Mouse (Mus musculus): ENCODE data around the gene Ubtf. TPM values are rescaled to one million over a fixed set of nuclear protein-coding genes. Genes with fewer than 3 reads are reported as not detected.

Ubtf gene
- 89.6 TPM for polyA plus RNA-seq (2015; fragmentation: Illumina TruSeq; extraction: RNeasy Lipid Tissue Mini Kit (QIAGEN cat#74804); ENCODE audit: low read depth, low replicate concordance)

GRCm38 (mm10) chr11:102319410-102319792 lies at the start of gene Ubtf:
Gene Ubtf (minus strand): TSS chr11:102319742.

DNA sequence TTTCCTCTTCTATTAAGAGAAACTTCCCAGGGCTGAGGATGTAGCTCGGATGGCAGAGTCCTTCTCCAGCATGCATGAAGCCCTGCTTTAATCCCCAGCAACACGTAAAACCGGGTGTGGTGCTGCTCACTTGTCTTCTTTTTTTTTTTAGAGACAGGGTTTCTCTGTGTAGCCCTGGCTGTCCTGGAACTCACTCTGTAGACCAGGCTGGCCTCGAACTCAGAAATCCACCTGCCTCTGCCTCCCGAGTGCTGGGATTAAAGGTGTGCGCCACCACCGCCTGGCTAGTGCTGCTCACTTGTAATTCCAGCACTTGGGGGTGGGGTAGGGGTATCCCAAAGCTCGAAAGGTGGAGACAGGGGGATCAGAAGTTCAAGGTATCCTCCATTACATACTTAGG lies 46.6 kb upstream of the Ubtf start, which contains the start of gene Slc4a1:
Slc4a1 (minus strand) TSS at position 101 of the 400 bp plus-strand sequence.

DNA sequence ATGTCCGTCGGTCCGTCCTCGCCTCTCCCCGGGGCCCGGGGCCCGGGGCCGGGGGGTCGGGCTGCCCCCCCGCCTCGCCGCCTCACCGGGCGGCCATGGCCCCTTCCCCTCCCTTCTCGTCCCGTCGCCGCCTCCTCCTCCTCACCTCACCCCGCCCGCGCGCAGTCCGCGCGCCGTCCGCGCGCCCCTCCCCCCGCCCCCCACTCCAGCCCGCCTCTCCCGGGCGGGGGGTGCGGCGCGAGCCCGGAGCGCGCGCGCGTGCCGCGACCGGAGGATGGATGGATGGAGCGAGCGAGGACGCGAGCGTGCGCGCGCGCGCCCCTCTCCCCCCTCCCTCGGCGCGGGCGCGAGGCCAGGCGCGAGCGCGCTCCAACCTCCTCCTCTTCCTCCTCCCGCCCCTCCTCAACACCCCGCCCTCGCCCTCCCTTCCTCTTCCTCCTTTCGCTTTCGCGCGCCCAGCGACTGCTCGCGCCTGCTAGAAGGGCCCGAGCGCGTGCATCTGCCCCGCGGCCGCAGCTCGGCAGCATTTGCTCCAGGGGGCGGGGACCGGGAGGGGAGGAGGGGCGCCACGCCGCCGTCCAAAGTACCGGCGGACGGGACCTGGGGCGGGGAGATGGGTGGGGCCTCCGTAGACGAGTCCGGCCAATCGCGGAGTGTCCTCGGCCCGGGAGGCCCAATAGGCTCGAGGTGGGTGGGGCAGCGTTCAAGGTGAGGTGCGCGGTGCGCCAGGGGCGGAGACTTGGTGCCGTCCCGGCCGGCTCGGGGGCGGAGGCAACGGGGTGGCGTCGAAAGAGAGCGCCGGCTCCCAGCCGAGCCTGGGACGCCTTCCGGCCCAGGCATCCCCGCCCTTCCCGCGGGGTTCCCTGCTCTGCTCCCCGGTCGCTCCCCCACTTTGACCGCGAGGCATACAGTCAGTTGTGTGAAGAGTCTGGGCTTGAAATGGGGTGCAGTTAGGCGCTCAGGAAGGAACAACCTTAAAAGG lies 22.8 kb downstream of the Ubtf start, which contains the start of gene Atxn7l3:
Atxn7l3 (minus strand) TSS at position 141 of the 982 bp plus-strand sequence.

DNA sequence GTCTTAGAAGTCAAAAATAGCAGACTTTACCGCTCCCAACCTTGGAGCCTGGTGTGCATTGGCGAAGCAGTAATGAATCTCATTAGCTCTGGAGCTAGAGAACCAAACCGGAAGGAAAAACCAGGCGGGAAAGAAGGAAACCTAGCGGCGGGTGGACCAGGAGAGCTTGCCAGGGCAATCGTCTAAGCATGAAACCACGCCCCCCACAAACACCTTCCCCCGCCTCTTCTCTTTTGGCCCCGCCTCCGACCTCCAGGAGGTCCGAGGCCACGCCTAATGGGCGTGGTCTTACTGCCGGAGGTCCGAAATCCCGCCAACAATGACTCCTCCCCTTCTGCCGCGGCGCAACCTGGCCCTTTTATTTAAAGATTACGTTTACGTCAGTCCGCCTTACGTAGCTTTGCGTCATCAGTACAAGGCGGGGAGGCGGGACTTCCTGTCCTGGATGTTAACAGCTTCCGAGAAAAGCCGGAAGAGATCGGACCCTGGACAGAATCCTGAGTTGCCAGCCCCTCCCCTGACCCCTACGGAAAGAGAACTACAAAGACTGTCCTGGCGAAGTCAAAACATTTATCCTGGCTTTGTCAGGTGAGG lies 34.9 kb downstream of the Ubtf start, which contains the start of gene Tmub2:
Tmub2 (plus strand) TSS at position 431 of the 594 bp plus-strand sequence.

GRCm38 (mm10) chr11:102268520-102269244 lies 50.9 kb downstream of the Ubtf start, which contains the start of gene Asb16:
Gene Asb16 (plus strand): TSS chr11:102268743.

Other genes starting within 250 kb of the Ubtf start
- 87.5 TPM for gene Mpp2, start 231.2 kb downstream of the Ubtf start, polyA plus RNA-seq (2015; fragmentation: Illumina TruSeq; extraction: RNeasy Lipid Tissue Mini Kit (QIAGEN cat#74804); ENCODE audit: low read depth, low replicate concordance)
- not detected for gene Ppy, start 218.4 kb downstream of the Ubtf start, polyA plus RNA-seq (2015; fragmentation: Illumina TruSeq; extraction: RNeasy Lipid Tissue Mini Kit (QIAGEN cat#74804); ENCODE audit: low read depth, low replicate concordance)
- gene Pyy, start 211.9 kb downstream of the Ubtf start, polyA plus RNA-seq (2015; fragmentation: Illumina TruSeq; extraction: RNeasy Lipid Tissue Mini Kit (QIAGEN cat#74804); ENCODE audit: low read depth, low replicate concordance) = not detected
- not detected for gene Nags, start 174.2 kb downstream of the Ubtf start, polyA plus RNA-seq (2015; fragmentation: Illumina TruSeq; extraction: RNeasy Lipid Tissue Mini Kit (QIAGEN cat#74804); ENCODE audit: low read depth, low replicate concordance)
- 25.8 TPM for gene Tmem101, start 163.3 kb downstream of the Ubtf start, polyA plus RNA-seq (2015; fragmentation: Illumina TruSeq; extraction: RNeasy Lipid Tissue Mini Kit (QIAGEN cat#74804); ENCODE audit: low read depth, low replicate concordance)
- 26.1 TPM for gene Lsm12, start 134.4 kb downstream of the Ubtf start, polyA plus RNA-seq (2015; fragmentation: Illumina TruSeq; extraction: RNeasy Lipid Tissue Mini Kit (QIAGEN cat#74804); ENCODE audit: low read depth, low replicate concordance)
- 61.4 TPM for gene G6pc3, start 130.1 kb downstream of the Ubtf start, polyA plus RNA-seq (2015; fragmentation: Illumina TruSeq; extraction: RNeasy Lipid Tissue Mini Kit (QIAGEN cat#74804); ENCODE audit: low read depth, low replicate concordance)
- gene Hdac5, start 89.6 kb downstream of the Ubtf start, polyA plus RNA-seq (2015; fragmentation: Illumina TruSeq; extraction: RNeasy Lipid Tissue Mini Kit (QIAGEN cat#74804); ENCODE audit: low read depth, low replicate concordance) = 122 TPM
- gene BC030867, start 70.9 kb downstream of the Ubtf start, polyA plus RNA-seq (2015; fragmentation: Illumina TruSeq; extraction: RNeasy Lipid Tissue Mini Kit (QIAGEN cat#74804); ENCODE audit: low read depth, low replicate concordance) = 2.6 TPM
- gene Asb16, start 51.0 kb downstream of the Ubtf start, polyA plus RNA-seq (2015; fragmentation: Illumina TruSeq; extraction: RNeasy Lipid Tissue Mini Kit (QIAGEN cat#74804); ENCODE audit: low read depth, low replicate concordance) = 3.1 TPM
- gene Tmub2, start 34.8 kb downstream of the Ubtf start, polyA plus RNA-seq (2015; fragmentation: Illumina TruSeq; extraction: RNeasy Lipid Tissue Mini Kit (QIAGEN cat#74804); ENCODE audit: low read depth, low replicate concordance) = 92.1 TPM
- 175 TPM for gene Atxn7l3, start 23.1 kb downstream of the Ubtf start, polyA plus RNA-seq (2015; fragmentation: Illumina TruSeq; extraction: RNeasy Lipid Tissue Mini Kit (QIAGEN cat#74804); ENCODE audit: low read depth, low replicate concordance)
- not detected for gene Slc4a1, start 46.5 kb upstream of the Ubtf start, polyA plus RNA-seq (2015; fragmentation: Illumina TruSeq; extraction: RNeasy Lipid Tissue Mini Kit (QIAGEN cat#74804); ENCODE audit: low read depth, low replicate concordance)
- 388 TPM for gene Rundc3a, start 73.7 kb upstream of the Ubtf start, polyA plus RNA-seq (2015; fragmentation: Illumina TruSeq; extraction: RNeasy Lipid Tissue Mini Kit (QIAGEN cat#74804); ENCODE audit: low read depth, low replicate concordance)
- gene Slc25a39, start 88.2 kb upstream of the Ubtf start, polyA plus RNA-seq (2015; fragmentation: Illumina TruSeq; extraction: RNeasy Lipid Tissue Mini Kit (QIAGEN cat#74804); ENCODE audit: low read depth, low replicate concordance) = 84.6 TPM
- gene Grn, start 110.6 kb upstream of the Ubtf start, polyA plus RNA-seq (2015; fragmentation: Illumina TruSeq; extraction: RNeasy Lipid Tissue Mini Kit (QIAGEN cat#74804); ENCODE audit: low read depth, low replicate concordance) = 50.6 TPM
- 45.0 TPM for gene Fam171a2, start 127.9 kb upstream of the Ubtf start, polyA plus RNA-seq (2015; fragmentation: Illumina TruSeq; extraction: RNeasy Lipid Tissue Mini Kit (QIAGEN cat#74804); ENCODE audit: low read depth, low replicate concordance)
- gene Itga2b, start 150.4 kb upstream of the Ubtf start, polyA plus RNA-seq (2015; fragmentation: Illumina TruSeq; extraction: RNeasy Lipid Tissue Mini Kit (QIAGEN cat#74804); ENCODE audit: low read depth, low replicate concordance) = 4.9 TPM
- 35.6 TPM for gene Gpatch8, start 236.7 kb upstream of the Ubtf start, polyA plus RNA-seq (2015; fragmentation: Illumina TruSeq; extraction: RNeasy Lipid Tissue Mini Kit (QIAGEN cat#74804); ENCODE audit: low read depth, low replicate concordance)